Mouse (Mus musculus) liver, postnatal 0 days (tissue): Measurements from ENCODE around the gene Elovl3. TPM values are rescaled to one million over a fixed set of nuclear protein-coding genes. Genes with fewer than 3 reads are reported as not detected.
"Not testable (repeated sequence)": the region's sequence is repeated elsewhere in the genome, so short reads cannot be mapped to it uniquely, and the experiment has no call there.

Experiments used
- ATAC-seq: fragments of 200-750 bp; cut with Nextera tagmentation; 2 replicates; pipeline ENCODE4 v1.8.0; 2017; ENCODE audit warnings: mild to moderate bottlenecking, moderate library complexity
- DNase-seq: peaks from one replicate; pipeline ENCODE4 v3.0.0-alpha.2; 2016
- H3K27ac ChIP-seq: fragments of 300-500 bp; sonication (generic); 2 replicates; pipeline ENCODE4 v1.5.1; 2014; ENCODE audit warnings: antibody characterized with exemption, moderate library complexity, mild to moderate bottlenecking, low read depth
- H3K27me3 ChIP-seq: fragments of 300-500 bp; sonication (generic); 2 replicates; pipeline ENCODE4 v1.6.1; 2014; ENCODE audit warnings: low read length, control low read depth, mixed read lengths; ENCODE audit not compliant: insufficient read depth
- H3K36me3 ChIP-seq: fragments of 300-500 bp; sonication (generic); replicated peaks from 2 replicates; pipeline ENCODE4 v1.6.1; 2014; ENCODE audit warnings: mild to moderate bottlenecking, control low read depth, low read length, moderate library complexity, mixed read lengths; ENCODE audit not compliant: insufficient read depth
- H3K4me1 ChIP-seq: fragments of 300-500 bp; sonication (generic); 2 replicates; pipeline ENCODE4 v1.6.1; 2014; ENCODE audit warnings: antibody characterized with exemption, mild to moderate bottlenecking, control low read depth; ENCODE audit not compliant: insufficient read depth
- H3K4me2 ChIP-seq: fragments of 300-500 bp; sonication (generic); 2 replicates; pipeline ENCODE4 v1.6.1; 2014; ENCODE audit warnings: low read depth, mild to moderate bottlenecking, low read length, moderate library complexity, mixed read lengths
- H3K4me3 ChIP-seq: fragments of 300-500 bp; sonication (generic); 2 replicates; pipeline ENCODE4 v1.5.1; 2014; ENCODE audit warnings: low read depth, low read length
- H3K9ac ChIP-seq: fragments of 300-500 bp; sonication (generic); replicated peaks from 2 replicates; pipeline ENCODE4 v1.6.1; 2014; ENCODE audit warnings: mild to moderate bottlenecking, moderate library complexity
- H3K9me3 ChIP-seq: fragments of 300-500 bp; sonication (generic); 2 replicates; pipeline ENCODE4 v1.6.1; 2016; ENCODE audit warnings: mild to moderate bottlenecking, control low read depth, low read length, mixed read lengths
- CTCF ChIP-seq: sonication (generic); IDR thresholded peaks from 2 replicates; pipeline ENCODE4 v1.5.1; 2016; ENCODE audit warnings: antibody characterized with exemption, low read depth
- EP300 ChIP-seq: IDR thresholded peaks from 2 replicates; pipeline ENCODE4 v1.6.1; 2016; ENCODE audit warnings: antibody characterized with exemption, low read depth, mild to moderate bottlenecking
- WGBS: fragments of 180-500 bp; shearing (Covaris S2); extraction: QIAGEN DNeasy Blood & Tissue Kit; methylation state at CpG from one replicate; pipeline ENCODE4 v1.1.7; 2014; ENCODE audit not compliant: insufficient replicate concordance; 5-methylcytosine and 5-hydroxymethylcytosine counted together
- polyA plus RNA-seq: library from polyadenylated mRNA; unstranded; fragments of >200 nt; fragmentation: Nextera tagmentation; extraction: Ambion mirVana; gene quantifications from 2 replicates; pipeline ENCODE4 v1.2.1, GENCODE M21; 2015

The Elovl3 gene
- polyA plus RNA-seq, 1 experiment from 2014 or later = 0.26 TPM

DNA sequence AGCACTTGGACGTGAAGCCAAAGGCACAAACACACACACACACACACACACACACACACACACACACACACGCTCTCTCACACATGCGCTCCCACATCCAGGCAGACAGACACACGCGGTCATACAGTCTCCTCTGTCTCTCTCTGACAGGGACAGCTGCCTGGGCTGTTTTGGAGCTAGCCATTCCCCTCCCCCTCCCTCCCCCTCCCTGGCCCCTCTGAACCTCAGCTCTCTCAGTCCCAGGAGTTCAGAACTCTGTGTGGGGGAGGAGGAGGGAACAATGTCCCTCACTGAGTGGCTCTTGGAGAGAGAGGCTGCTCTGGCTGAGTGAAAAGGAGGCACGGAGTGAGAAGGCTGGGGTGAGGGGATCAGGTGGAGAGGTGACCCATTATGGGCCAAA, 9.4 kb downstream of the Elovl3 start:
- ATAC-seq = no peak
- TF ChIP-seq EP300 = no peak
- no peak for TF ChIP-seq CTCF
- no peak overlapping the region for H3K27ac ChIP-seq
- H3K36me3 ChIP-seq = no peaks in the 10 kb centered on the region
- DNase-seq = no peak
- H3K4me2 ChIP-seq = no peak overlapping the region
- peaks cover 12% of the 10 kb centered on the region for H3K4me1 ChIP-seq
- no peak overlapping the region for H3K9ac ChIP-seq
- H3K4me3 ChIP-seq = no peak overlapping the region
- peaks cover 77% of the 10 kb centered on the region for H3K27me3 ChIP-seq
- no peaks in the 10 kb centered on the region for H3K9me3 ChIP-seq
- 44% methylated on average over 6 of the region's 6 CpGs for WGBS

DNA sequence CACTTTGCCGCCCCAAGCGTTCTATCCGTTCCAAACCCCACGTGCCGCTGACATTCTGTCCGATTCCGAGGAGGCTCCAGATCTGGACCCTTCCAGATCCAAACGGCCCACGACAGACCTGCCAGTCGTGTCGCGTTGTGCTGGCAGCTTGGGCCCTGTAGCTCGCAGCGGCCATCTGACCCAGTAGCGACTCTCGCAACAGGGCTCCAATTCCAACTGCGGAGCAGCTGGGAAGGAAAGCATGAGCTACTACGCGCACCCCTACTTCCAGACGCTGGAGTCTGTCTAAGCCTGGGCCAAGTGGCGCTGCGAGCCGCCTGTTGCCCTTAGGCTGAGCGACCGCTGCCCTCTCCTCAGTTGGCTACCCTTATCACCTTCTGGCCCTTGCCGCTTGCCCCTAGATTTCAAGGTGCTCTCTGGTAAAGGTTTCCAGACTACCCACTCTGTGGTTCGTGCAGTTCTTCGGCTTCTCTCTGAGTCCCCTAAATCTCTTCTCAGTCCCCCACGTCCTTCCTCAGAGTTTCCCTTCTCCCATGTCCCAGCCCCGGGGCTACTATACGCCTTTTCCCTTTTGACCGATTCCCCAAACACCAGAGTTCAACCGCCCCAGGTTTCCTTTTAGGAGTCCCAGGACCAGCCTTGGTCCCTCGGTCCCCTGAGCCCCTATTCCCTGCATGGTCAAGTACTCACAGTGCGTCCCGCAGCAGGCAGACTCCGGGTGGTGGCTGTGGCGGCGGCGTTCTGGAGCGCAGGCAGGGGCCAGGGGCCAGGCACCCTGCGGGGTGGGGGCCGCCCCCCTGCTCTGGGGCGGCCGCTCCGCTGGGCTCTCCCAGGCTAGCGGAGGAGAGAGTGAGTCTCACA, 16.0 kb downstream of the Elovl3 start, which contains the start of gene Pitx3:
Gene Pitx3, minus strand, starts transcription at position 816 of the 861 bp plus-strand sequence.
- Histone ChIP-seq H3K4me2 (peak within 1 kb of the TSS; percentile 86), H3K27me3 (peaks cover 80% of the 10 kb centered on the region), H3K27ac (no peak within 1 kb of the TSS), H3K36me3 (no peaks in the 10 kb centered on the region), H3K9me3 (no peaks in the 10 kb centered on the region), H3K4me3 (peak within 1 kb of the TSS; percentile 53), H3K4me1 (peaks cover 17% of the 10 kb centered on the region), H3K9ac (peak within 1 kb of the TSS; percentile 31)
- TF ChIP-seq EP300 (no peak), CTCF (no peak)
- peak; percentile 25 for DNase-seq
- WGBS = 3% methylated on average over 47 of the region's 47 CpGs
- ATAC-seq = no peak

- DNase-seq (peak; percentile 89), ATAC-seq (peak; percentile 49)
- Histone ChIP-seq H3K9me3 (no peaks in the 10 kb centered on the region), H3K27ac (no peak overlapping the region), H3K9ac (no peak overlapping the region), H3K27me3 (peaks cover 74% of the 10 kb centered on the region), H3K4me1 (peaks cover 21% of the 10 kb centered on the region), H3K4me2 (peak overlapping the region; percentile 86), H3K4me3 (peak overlapping the region; percentile 53), H3K36me3 (no peaks in the 10 kb centered on the region)
- TF ChIP-seq CTCF (no peak), EP300 (no peak)
- WGBS = under 1% methylated on average over 18 of the region's 27 CpGs
These were observed 16.7 kb downstream of the Elovl3 start for GRCm38 (mm10) chr19:46148372-46148760.

DNA sequence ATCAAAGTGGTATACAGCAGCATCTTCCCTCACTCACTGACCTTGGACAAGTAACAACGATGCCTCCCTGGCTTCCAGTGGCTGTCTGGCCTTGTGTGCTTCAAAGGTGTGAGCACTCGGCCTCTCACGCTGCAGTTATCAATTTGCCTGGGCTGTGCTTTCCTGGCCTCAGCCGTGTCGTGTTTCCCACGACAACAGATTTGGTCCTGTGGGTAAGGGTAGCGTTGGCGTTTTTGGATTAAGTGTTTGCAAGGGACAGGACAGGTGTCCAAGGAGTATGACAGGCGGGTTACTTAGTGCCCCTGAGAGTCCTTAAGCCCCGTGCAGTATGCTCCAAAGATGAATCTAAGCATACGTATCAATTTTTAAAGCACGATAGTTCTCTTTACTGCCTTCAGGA, 17.4 kb downstream of the Elovl3 start:
- no peaks in the 10 kb centered on the region for H3K36me3 ChIP-seq
- no peaks in the 10 kb centered on the region for H3K9me3 ChIP-seq
- peaks cover 28% of the 10 kb centered on the region for H3K4me1 ChIP-seq
- no peak for TF ChIP-seq CTCF
- no peak for TF ChIP-seq EP300
- no peak overlapping the region for H3K27ac ChIP-seq
- no peak overlapping the region for H3K9ac ChIP-seq
- WGBS = 36% methylated on average over 12 of the region's 12 CpGs
- peak overlapping the region; percentile 53; the same call in 1 of the 2 replicates for H3K4me3 ChIP-seq
- no peak for DNase-seq
- H3K27me3 ChIP-seq = peaks cover 68% of the 10 kb centered on the region
- peak overlapping the region; percentile 86 for H3K4me2 ChIP-seq
- ATAC-seq = no peak

- H3K27me3 ChIP-seq = peaks cover 37% of the 10 kb centered on the region
- ATAC-seq = peak; percentile 96
- peak within 1 kb of the TSS; percentile 74 for H3K9ac ChIP-seq
- WGBS = under 1% methylated on average over 37 of the region's 37 CpGs
- H3K27ac ChIP-seq = peak within 1 kb of the TSS; percentile 60; the same call in 1 of the 2 replicates
- peak within 1 kb of the TSS; percentile 73 for H3K4me3 ChIP-seq
- TF ChIP-seq EP300 (peak; percentile 31; the same call in 1 of the 2 replicates), CTCF (0 out of 2 replicates have a peak, but pooled peaks have one; percentile 9)
- DNase-seq = peak; percentile 91
- peak within 1 kb of the TSS; percentile 83 for H3K4me2 ChIP-seq
- no peaks in the 10 kb centered on the region for H3K9me3 ChIP-seq
- H3K4me1 ChIP-seq = peaks cover 30% of the 10 kb centered on the region
- no peaks in the 10 kb centered on the region for H3K36me3 ChIP-seq
These were observed 20.6 kb downstream of the Elovl3 start, which contains the start of gene Gbf1 for GRCm38 (mm10) chr19:46152127-46152803. Gbf1 (plus strand) TSS chr19:46152509.

- H3K4me2 ChIP-seq = no peak overlapping the region
- WGBS = 89% methylated on average over 3 of the region's 3 CpGs
- H3K27me3 ChIP-seq = no peaks in the 10 kb centered on the region
- TF ChIP-seq CTCF (no peak), EP300 (no peak)
- ATAC-seq (no peak), DNase-seq (no peak)
- H3K4me3 ChIP-seq = no peak overlapping the region
- no peak overlapping the region for H3K27ac ChIP-seq
- no peak overlapping the region for H3K9ac ChIP-seq
- no peaks in the 10 kb centered on the region for H3K9me3 ChIP-seq
- no peaks in the 10 kb centered on the region; the same call in 1 of the 2 replicates for H3K4me1 ChIP-seq
- H3K36me3 ChIP-seq = peaks cover 31% of the 10 kb centered on the region
These were observed 34.3 kb downstream of the Elovl3 start for GRCm38 (mm10) chr19:46165950-46166349.

DNA sequence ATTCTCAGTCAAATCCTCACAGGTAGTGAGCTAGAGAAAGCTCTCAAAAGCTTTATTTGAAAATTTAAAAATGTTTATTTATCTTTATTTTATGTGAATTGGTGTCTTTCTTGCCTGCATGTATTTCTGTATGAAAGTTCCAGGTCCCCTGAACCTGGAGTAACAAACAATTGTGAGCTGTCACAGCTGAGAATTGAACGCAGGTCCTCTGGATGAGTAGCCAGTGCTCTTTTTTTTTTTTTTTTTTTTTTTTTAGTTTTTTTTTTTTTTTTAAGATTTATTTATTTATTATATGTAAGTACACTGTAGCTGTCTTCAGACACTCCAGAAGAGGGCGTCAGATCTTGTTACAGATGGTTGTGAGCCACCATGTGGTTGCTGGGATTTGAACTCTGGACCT, 35.5 kb downstream of the Elovl3 start:
- H3K4me1 ChIP-seq, H3K9me3 ChIP-seq, H3K9ac ChIP-seq, H3K27ac ChIP-seq, H3K4me3 ChIP-seq, H3K4me2 ChIP-seq, DNase-seq, ATAC-seq, H3K27me3 ChIP-seq: not testable (repeated sequence)
- H3K36me3 ChIP-seq = peaks cover 39% of the 10 kb centered on the region
- WGBS = 95% methylated on average over 1 of the region's 2 CpGs
